Mouse (Mus musculus): ENCODE measurements around the gene Osbpl3. TPM values are rescaled to one million over a fixed set of nuclear protein-coding genes. Genes with fewer than 3 reads are reported as not detected.

Osbpl3 gene
- polyA plus RNA-seq, 1 experiment from 2014 or later = 16.7 TPM

DNA sequence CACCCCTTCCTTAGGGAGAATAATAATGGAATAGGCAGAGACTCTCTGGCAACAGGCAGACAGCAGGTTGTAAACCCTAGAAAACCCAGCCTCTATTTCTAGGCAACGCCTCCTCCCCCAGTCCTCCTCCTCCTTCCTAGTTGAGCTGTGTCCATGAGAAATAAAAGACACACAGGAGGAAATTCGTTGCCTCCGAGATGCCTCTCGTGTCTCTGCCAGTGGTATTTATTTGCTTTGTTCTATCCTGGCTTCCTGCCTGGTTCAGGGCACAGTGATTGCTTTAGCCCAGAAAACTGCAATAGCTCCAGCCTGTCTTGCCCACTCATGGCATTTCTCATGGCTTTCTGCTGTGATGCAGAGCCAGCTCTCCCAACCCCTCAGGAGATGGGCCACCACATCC is 43.8 kb downstream of the Osbpl3 start:
- H3K36me3 ChIP-seq (ENCODE audit: control insufficient read depth, insufficient read depth, low read length) = no peaks in the 10 kb centered on the region
- H3K9ac ChIP-seq (replicated peaks; ENCODE audit: low read depth, low read length) = no peak overlapping the region
- no peak overlapping the region for H3K4me3 ChIP-seq (ENCODE audit: low read depth, low read length)
- no peak for ATAC-seq (ENCODE audit: insufficient number of reproducible peaks, insufficient read depth, low FRiP score, low read depth)
- 36% methylated on average over 4 of the region's 4 CpGs for WGBS
- H3K4me1 ChIP-seq (ENCODE audit: control insufficient read depth, insufficient read depth, low read length) = peaks cover 4% of the 10 kb centered on the region; the same call in 1 of the 2 replicates
- H3K9me3 ChIP-seq (ENCODE audit: control insufficient read depth, low read depth, low read length) = no peaks in the 10 kb centered on the region
- no peak overlapping the region for H3K27ac ChIP-seq (ENCODE audit: low read length)
- no peak overlapping the region for H3K4me2 ChIP-seq (replicated peaks; ENCODE audit: low read depth, low read length)
- no peaks in the 10 kb centered on the region for H3K27me3 ChIP-seq (ENCODE audit: control insufficient read depth, insufficient read depth, low read length)

DNA sequence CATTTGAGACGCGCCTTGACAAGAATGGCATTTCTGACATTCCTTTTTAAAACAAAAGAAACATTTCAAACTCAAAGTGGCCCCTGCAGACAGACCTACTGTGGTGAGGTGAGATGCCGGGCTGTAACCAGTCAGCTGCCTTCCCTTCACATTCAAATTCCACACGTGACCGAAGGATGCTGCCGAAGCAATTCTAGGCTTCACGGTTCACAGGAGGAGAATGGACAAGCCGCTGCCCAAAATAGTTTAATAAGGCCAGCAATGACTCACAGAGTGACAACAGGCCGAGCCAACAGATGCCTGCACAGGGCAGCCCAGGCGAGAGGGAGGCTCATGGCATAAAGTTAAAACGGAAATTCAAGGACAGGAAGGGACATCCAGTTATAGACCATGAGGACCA is 51.3 kb downstream of the Osbpl3 start:
- H3K27ac ChIP-seq (ENCODE audit: low read length) = no peak overlapping the region
- 82% methylated on average over 11 of the region's 11 CpGs for WGBS

DNA sequence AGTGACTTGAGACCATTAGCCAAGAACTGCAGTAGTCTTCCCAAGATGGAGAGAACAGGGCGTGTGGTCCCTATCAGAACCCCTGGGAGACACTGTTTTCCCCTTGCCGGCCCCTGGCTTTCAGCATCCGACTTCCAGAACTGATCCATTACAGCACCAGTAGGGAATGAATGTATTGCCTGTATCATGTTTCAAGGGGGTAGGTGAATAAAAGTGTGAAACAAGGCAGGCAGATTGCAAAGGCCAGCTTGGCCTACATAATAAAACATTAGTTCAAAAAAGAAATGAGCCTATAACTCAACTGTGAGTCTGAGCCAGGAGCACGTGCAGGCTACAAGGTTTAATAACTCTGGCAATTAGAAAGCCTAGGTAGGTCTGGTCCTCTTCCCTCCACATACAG is 52.5 kb downstream of the Osbpl3 start:
- H3K4me1 ChIP-seq (ENCODE audit: control insufficient read depth, insufficient read depth, low read length) = 0 out of 2 replicates have a peak, but pooled peaks cover 3% of the 10 kb centered on the region
- no peaks in the 10 kb centered on the region for H3K27me3 ChIP-seq (ENCODE audit: control insufficient read depth, insufficient read depth, low read length)
- ATAC-seq (ENCODE audit: insufficient number of reproducible peaks, insufficient read depth, low FRiP score, low read depth) = no peak
- no peak overlapping the region for H3K4me3 ChIP-seq (ENCODE audit: low read depth, low read length)
- 55% methylated on average over 4 of the region's 4 CpGs for WGBS
- no peak overlapping the region for H3K27ac ChIP-seq (ENCODE audit: low read length)
- H3K9me3 ChIP-seq (ENCODE audit: control insufficient read depth, low read depth, low read length) = no peaks in the 10 kb centered on the region
- no peak overlapping the region for H3K4me2 ChIP-seq (replicated peaks; ENCODE audit: low read depth, low read length)
- no peak overlapping the region for H3K9ac ChIP-seq (replicated peaks; ENCODE audit: low read depth, low read length)
- H3K36me3 ChIP-seq (ENCODE audit: control insufficient read depth, insufficient read depth, low read length) = no peaks in the 10 kb centered on the region

More for the DNA sequence above, 51.3 kb downstream of the Osbpl3 start:
- H3K27me3 ChIP-seq (ENCODE audit: control insufficient read depth, insufficient read depth, low read length) = no peaks in the 10 kb centered on the region
- no peak overlapping the region for H3K4me2 ChIP-seq (replicated peaks; ENCODE audit: low read depth, low read length)
- no peak for ATAC-seq (ENCODE audit: insufficient number of reproducible peaks, insufficient read depth, low FRiP score, low read depth)
- H3K9me3 ChIP-seq (ENCODE audit: control insufficient read depth, low read depth, low read length) = no peaks in the 10 kb centered on the region
- H3K4me1 ChIP-seq (ENCODE audit: control insufficient read depth, insufficient read depth, low read length) = 0 out of 2 replicates have a peak, but pooled peaks cover 3% of the 10 kb centered on the region
- no peaks in the 10 kb centered on the region for H3K36me3 ChIP-seq (ENCODE audit: control insufficient read depth, insufficient read depth, low read length)
- no peak overlapping the region for H3K4me3 ChIP-seq (ENCODE audit: low read depth, low read length)
- no peak overlapping the region for H3K9ac ChIP-seq (replicated peaks; ENCODE audit: low read depth, low read length)

DNA sequence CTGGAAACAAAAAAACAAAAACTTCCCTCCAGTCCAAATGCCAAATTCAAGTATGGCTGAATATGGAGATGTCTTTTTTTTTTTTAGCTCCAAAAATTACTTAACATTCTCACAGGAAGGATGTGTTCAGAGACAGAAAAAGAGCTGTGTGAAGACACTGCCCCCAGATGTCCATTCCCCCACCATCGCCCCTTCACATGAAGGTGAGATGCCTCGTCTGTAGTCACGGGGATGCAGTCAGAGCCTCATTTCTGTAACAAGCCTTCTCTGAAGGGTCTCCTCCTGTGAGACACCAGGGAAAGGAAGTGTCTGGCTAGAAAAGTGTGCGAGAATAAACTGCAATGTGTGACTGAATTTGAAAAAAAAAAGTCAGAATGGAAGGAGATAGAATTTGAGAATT is 53.1 kb downstream of the Osbpl3 start:
- H3K27ac ChIP-seq (ENCODE audit: low read length) = no peak overlapping the region
- no peak for ATAC-seq (ENCODE audit: insufficient number of reproducible peaks, insufficient read depth, low FRiP score, low read depth)
- no peak overlapping the region for H3K9ac ChIP-seq (replicated peaks; ENCODE audit: low read depth, low read length)
- 88% methylated on average over 4 of the region's 4 CpGs for WGBS
- no peaks in the 10 kb centered on the region for H3K9me3 ChIP-seq (ENCODE audit: control insufficient read depth, low read depth, low read length)
- no peaks in the 10 kb centered on the region for H3K27me3 ChIP-seq (ENCODE audit: control insufficient read depth, insufficient read depth, low read length)
- no peak overlapping the region for H3K4me3 ChIP-seq (ENCODE audit: low read depth, low read length)
- 0 out of 2 replicates have a peak, but pooled peaks cover 3% of the 10 kb centered on the region for H3K4me1 ChIP-seq (ENCODE audit: control insufficient read depth, insufficient read depth, low read length)
- H3K4me2 ChIP-seq (replicated peaks; ENCODE audit: low read depth, low read length) = no peak overlapping the region
- no peaks in the 10 kb centered on the region for H3K36me3 ChIP-seq (ENCODE audit: control insufficient read depth, insufficient read depth, low read length)

DNA sequence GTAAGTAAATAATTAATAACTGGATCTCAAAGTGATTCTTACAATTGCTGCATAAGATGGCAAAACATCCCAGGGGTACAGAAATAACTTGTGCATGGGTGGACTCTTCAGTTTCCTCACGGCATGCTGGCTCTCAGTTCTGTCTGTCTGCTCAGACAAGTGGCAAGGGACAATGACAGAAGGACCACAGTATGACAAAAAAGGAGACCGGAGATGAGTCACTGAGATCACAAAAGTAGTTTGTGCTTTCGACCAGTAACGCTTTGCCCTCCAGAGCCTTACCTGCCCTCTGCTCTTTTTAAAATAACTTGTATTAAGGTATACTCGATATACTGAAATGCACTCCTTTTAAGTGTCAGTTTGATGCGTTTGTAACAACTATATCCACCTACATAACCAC is 55.8 kb downstream of the Osbpl3 start:
- no peaks in the 10 kb centered on the region for H3K9me3 ChIP-seq (ENCODE audit: control insufficient read depth, low read depth, low read length)
- 84% methylated on average over 6 of the region's 6 CpGs for WGBS
- H3K4me1 ChIP-seq (ENCODE audit: control insufficient read depth, insufficient read depth, low read length) = peaks cover 9% of the 10 kb centered on the region; the same call in 1 of the 2 replicates
- no peak overlapping the region for H3K4me3 ChIP-seq (ENCODE audit: low read depth, low read length)
- no peak overlapping the region for H3K9ac ChIP-seq (replicated peaks; ENCODE audit: low read depth, low read length)
- no peaks in the 10 kb centered on the region for H3K27me3 ChIP-seq (ENCODE audit: control insufficient read depth, insufficient read depth, low read length)
- no peak overlapping the region for H3K27ac ChIP-seq (ENCODE audit: low read length)
- no peak for ATAC-seq (ENCODE audit: insufficient number of reproducible peaks, insufficient read depth, low FRiP score, low read depth)
- H3K36me3 ChIP-seq (ENCODE audit: control insufficient read depth, insufficient read depth, low read length) = no peaks in the 10 kb centered on the region
- H3K4me2 ChIP-seq (replicated peaks; ENCODE audit: low read depth, low read length) = no peak overlapping the region

DNA sequence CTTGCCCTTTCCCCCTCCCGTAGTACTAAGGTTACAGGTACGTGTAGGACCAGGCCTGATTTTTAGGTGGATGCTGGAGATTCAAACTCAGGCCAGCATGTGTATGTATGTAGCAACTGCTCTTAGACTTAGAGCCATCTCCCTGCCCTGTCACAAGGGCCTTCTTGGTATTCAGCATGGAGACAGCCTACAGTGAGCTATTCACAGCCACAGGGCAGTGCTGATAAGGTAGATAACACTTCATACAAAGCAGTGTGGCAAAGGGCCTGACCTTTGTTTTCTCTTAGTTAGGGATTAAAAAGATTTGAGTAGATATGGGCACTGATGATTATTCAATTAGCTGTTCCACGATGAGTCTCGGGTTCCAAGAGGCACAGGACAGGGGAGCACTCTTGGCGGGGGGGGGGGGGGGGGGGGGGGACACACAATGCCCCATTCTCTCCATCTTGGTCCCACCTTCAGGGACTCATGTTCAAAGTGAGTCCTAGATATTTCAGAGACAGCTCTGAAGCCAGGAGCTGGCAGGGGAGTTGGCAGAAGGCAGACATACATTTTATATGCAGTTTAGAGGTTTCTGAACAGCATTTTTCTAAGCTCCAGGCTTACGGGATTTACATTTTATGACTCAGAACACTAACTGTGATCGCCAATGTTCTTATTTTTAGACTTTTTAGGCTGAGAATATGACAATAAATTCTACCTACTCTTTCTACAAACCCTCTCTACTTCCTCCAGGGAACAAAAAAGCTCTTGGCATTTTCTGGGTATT is 56.4 kb downstream of the Osbpl3 start:
- WGBS = 68% methylated on average over 7 of the region's 7 CpGs
- ATAC-seq (ENCODE audit: insufficient number of reproducible peaks, insufficient read depth, low FRiP score, low read depth) = no peak
- H3K36me3 ChIP-seq (ENCODE audit: control insufficient read depth, insufficient read depth, low read length) = no peaks in the 10 kb centered on the region
- H3K27ac ChIP-seq (ENCODE audit: low read length) = no peak overlapping the region
- H3K9me3 ChIP-seq (ENCODE audit: control insufficient read depth, low read depth, low read length) = no peaks in the 10 kb centered on the region
- no peaks in the 10 kb centered on the region for H3K27me3 ChIP-seq (ENCODE audit: control insufficient read depth, insufficient read depth, low read length)
- no peak overlapping the region for H3K4me3 ChIP-seq (ENCODE audit: low read depth, low read length)
- no peak overlapping the region for H3K9ac ChIP-seq (replicated peaks; ENCODE audit: low read depth, low read length)
- H3K4me1 ChIP-seq (ENCODE audit: control insufficient read depth, insufficient read depth, low read length) = peaks cover 11% of the 10 kb centered on the region; the same call in 1 of the 2 replicates
- H3K4me2 ChIP-seq (replicated peaks; ENCODE audit: low read depth, low read length) = no peak overlapping the region

DNA sequence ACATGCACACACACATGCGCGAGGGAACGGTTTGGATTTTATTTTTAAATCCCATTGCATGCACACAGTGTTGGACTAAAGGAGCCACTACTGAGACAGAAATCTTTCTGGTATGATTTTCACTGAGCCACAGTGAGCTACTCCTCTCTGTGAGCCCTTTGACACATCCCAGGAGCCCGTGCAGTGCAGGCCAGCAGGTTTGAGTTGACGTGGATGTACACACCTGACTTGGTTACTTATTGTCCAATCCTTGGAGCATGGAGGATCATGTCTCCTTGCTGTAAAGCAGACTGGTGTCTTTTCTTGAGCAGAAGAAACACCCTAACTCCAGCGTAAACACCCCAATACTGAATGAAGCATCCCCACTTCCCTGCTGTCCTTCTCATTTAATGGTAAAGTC is 57.7 kb downstream of the Osbpl3 start:
- no peaks in the 10 kb centered on the region for H3K36me3 ChIP-seq (ENCODE audit: control insufficient read depth, insufficient read depth, low read length)
- ATAC-seq (ENCODE audit: insufficient number of reproducible peaks, insufficient read depth, low FRiP score, low read depth) = no peak
- no peaks in the 10 kb centered on the region for H3K27me3 ChIP-seq (ENCODE audit: control insufficient read depth, insufficient read depth, low read length)
- peaks cover 10% of the 10 kb centered on the region; the same call in 1 of the 2 replicates for H3K4me1 ChIP-seq (ENCODE audit: control insufficient read depth, insufficient read depth, low read length)
- no peak overlapping the region for H3K9ac ChIP-seq (replicated peaks; ENCODE audit: low read depth, low read length)
- WGBS = 79% methylated on average over 6 of the region's 6 CpGs
- H3K4me3 ChIP-seq (ENCODE audit: low read depth, low read length) = no peak overlapping the region
- H3K27ac ChIP-seq (ENCODE audit: low read length) = no peak overlapping the region
- H3K9me3 ChIP-seq (ENCODE audit: control insufficient read depth, low read depth, low read length) = no peaks in the 10 kb centered on the region
- H3K4me2 ChIP-seq (replicated peaks; ENCODE audit: low read depth, low read length) = no peak overlapping the region

DNA sequence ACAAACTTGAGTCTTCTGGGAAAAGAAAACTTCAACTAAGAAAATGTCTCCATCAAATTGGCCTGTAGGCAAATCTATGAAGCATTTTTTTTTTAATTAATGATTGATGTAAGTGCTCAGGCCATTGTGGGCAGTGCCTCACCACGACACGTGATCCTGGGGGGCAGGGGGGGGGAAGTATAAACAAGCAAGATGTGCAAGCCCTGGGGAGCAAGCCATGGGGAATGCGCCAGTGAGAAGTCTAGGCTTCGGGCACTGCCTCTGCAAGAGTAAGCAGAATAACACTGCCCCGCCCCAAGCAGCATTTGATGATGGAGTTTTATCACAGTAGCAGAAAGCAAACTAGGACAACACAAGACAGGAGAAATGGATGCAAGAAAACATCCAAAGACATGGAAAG is 58.9 kb downstream of the Osbpl3 start:
- ATAC-seq (ENCODE audit: insufficient number of reproducible peaks, insufficient read depth, low FRiP score, low read depth) = no peak
- H3K27me3 ChIP-seq (ENCODE audit: control insufficient read depth, insufficient read depth, low read length) = no peaks in the 10 kb centered on the region
- no peak overlapping the region for H3K4me3 ChIP-seq (ENCODE audit: low read depth, low read length)
- H3K4me2 ChIP-seq (replicated peaks; ENCODE audit: low read depth, low read length) = no peak overlapping the region
- WGBS = 33% methylated on average over 5 of the region's 5 CpGs
- H3K9me3 ChIP-seq (ENCODE audit: control insufficient read depth, low read depth, low read length) = no peaks in the 10 kb centered on the region
- no peak overlapping the region for H3K27ac ChIP-seq (ENCODE audit: low read length)
- no peak overlapping the region for H3K9ac ChIP-seq (replicated peaks; ENCODE audit: low read depth, low read length)
- H3K36me3 ChIP-seq (ENCODE audit: control insufficient read depth, insufficient read depth, low read length) = no peaks in the 10 kb centered on the region
- peaks cover 8% of the 10 kb centered on the region; the same call in 1 of the 2 replicates for H3K4me1 ChIP-seq (ENCODE audit: control insufficient read depth, insufficient read depth, low read length)

Data from stomach, embryonic 14.5 days (tissue).